Mouse (Mus musculus): ENCODE data around the gene Cyb5b.
"Not testable (repeated sequence)": the region's sequence is repeated elsewhere in the genome, so short reads cannot be mapped to it uniquely, and the experiment has no call there.

Cyb5b gene

GRCm38 (mm10) chr8:107172152-107172551 is 21.7 kb downstream of the Cyb5b start:
- DNase-seq (ENCODE audit: low read depth, low spot score): no peak

GRCm38 (mm10) chr8:107172969-107173645 is 22.7 kb downstream of the Cyb5b start:
- DNase-seq (ENCODE audit: low read depth, low spot score): no peak

- no peak for DNase-seq (ENCODE audit: low read depth, low spot score)
These were observed 30.7 kb downstream of the Cyb5b start for GRCm38 (mm10) chr8:107181122-107181521.

GRCm38 (mm10) chr8:107184996-107185395 is 34.6 kb downstream of the Cyb5b start:
- no peak for DNase-seq (ENCODE audit: low read depth, low spot score)

- no peak for DNase-seq (ENCODE audit: low read depth, low spot score)
These were observed 36.4 kb downstream of the Cyb5b start for GRCm38 (mm10) chr8:107186659-107187390.

- DNase-seq (ENCODE audit: low read depth, low spot score): no peak
These were observed 37.2 kb downstream of the Cyb5b start for GRCm38 (mm10) chr8:107187631-107188030.

GRCm38 (mm10) chr8:107192631-107193030 is 42.2 kb downstream of the Cyb5b start:
- no peak for DNase-seq (ENCODE audit: low read depth, low spot score)

GRCm38 (mm10) chr8:107193331-107193730 is 42.9 kb downstream of the Cyb5b start:
- DNase-seq (ENCODE audit: low read depth, low spot score): no peak

GRCm38 (mm10) chr8:107194786-107195451 is 44.5 kb downstream of the Cyb5b start:
- DNase-seq (ENCODE audit: low read depth, low spot score): no peak

GRCm38 (mm10) chr8:107197901-107198826 is 47.7 kb downstream of the Cyb5b start:
- DNase-seq (ENCODE audit: low read depth, low spot score): no peak

- DNase-seq (ENCODE audit: low read depth, low spot score): no peak
These were observed 54.7 kb downstream of the Cyb5b start for GRCm38 (mm10) chr8:107205164-107205563.

- DNase-seq (ENCODE audit: low read depth, low spot score): no peak
These were observed 55.5 kb downstream of the Cyb5b start for GRCm38 (mm10) chr8:107205701-107206561.

- DNase-seq (ENCODE audit: low read depth, low spot score): no peak
These were observed 56.5 kb downstream of the Cyb5b start for GRCm38 (mm10) chr8:107206782-107207525.

- DNase-seq (ENCODE audit: low read depth, low spot score): no peak
These were observed 58.7 kb downstream of the Cyb5b start for GRCm38 (mm10) chr8:107209185-107209584.

GRCm38 (mm10) chr8:107212006-107212405 is 61.6 kb downstream of the Cyb5b start:
- no peak for DNase-seq (ENCODE audit: low read depth, low spot score)

- DNase-seq (ENCODE audit: low read depth, low spot score): not testable (repeated sequence)
These were observed 66.8 kb downstream of the Cyb5b start for GRCm38 (mm10) chr8:107217230-107217629.

- no peak for DNase-seq (ENCODE audit: low read depth, low spot score)
These were observed 67.7 kb downstream of the Cyb5b start for GRCm38 (mm10) chr8:107218091-107218490.

- no peak for DNase-seq (ENCODE audit: low read depth, low spot score)
These were observed 68.6 kb downstream of the Cyb5b start for GRCm38 (mm10) chr8:107219078-107219477.

GRCm38 (mm10) chr8:107221924-107222851 is 71.7 kb downstream of the Cyb5b start:
- DNase-seq (ENCODE audit: low read depth, low spot score): no peak

All from c-Kit-negative CD71-positive TER-119-positive erythroid progenitor cells, embryonic 14.5 days (primary cell).